Mouse (Mus musculus) limb, embryonic 14.5 days (tissue): Measurements from ENCODE around the gene Slc35f1. TPM values are rescaled to one million over a fixed set of nuclear protein-coding genes. Genes with fewer than 3 reads are reported as not detected.

Source experiments
- ATAC-seq: fragments of 200-750 bp; cut with Nextera tagmentation; 2 replicates; pipeline ENCODE4 v1.8.0; 2017; ENCODE audit warnings: low read depth, moderate number of reproducible peaks, moderate TSS enrichment; ENCODE audit not compliant: low FRiP score
- DNase-seq: peaks from one replicate; pipeline ENCODE4 v3.0.0-alpha.2; 2015; ENCODE audit warnings: low spot score
- H3K27ac ChIP-seq: fragments of 300-500 bp; sonication (generic); replicated peaks from 2 replicates; pipeline ENCODE4 v1.5.1; 2014; ENCODE audit warnings: low read depth, mild to moderate bottlenecking, low read length, moderate library complexity, mixed read lengths
- H3K27me3 ChIP-seq: fragments of 300-500 bp; sonication (generic); 2 replicates; pipeline ENCODE4 v1.6.1; 2014; ENCODE audit warnings: low read length, mixed read lengths; ENCODE audit not compliant: control insufficient read depth, insufficient read depth
- H3K36me3 ChIP-seq: fragments of 300-500 bp; sonication (generic); 2 replicates; pipeline ENCODE4 v1.6.1; 2014; ENCODE audit warnings: mild to moderate bottlenecking, low read length, moderate library complexity, mixed read lengths; ENCODE audit not compliant: control insufficient read depth, insufficient read depth
- H3K4me1 ChIP-seq: fragments of 300-500 bp; sonication (generic); 2 replicates; pipeline ENCODE4 v1.6.1; 2014; ENCODE audit warnings: antibody characterized with exemption, low read length, mixed read lengths; ENCODE audit not compliant: control insufficient read depth, insufficient read depth
- H3K4me2 ChIP-seq: fragments of 300-500 bp; sonication (generic); replicated peaks from 2 replicates; pipeline ENCODE4 v1.6.1; 2014; ENCODE audit warnings: low read depth, mild to moderate bottlenecking, low read length, moderate library complexity; ENCODE audit not compliant: severe bottlenecking
- H3K4me3 ChIP-seq: fragments of 300-500 bp; sonication (generic); replicated peaks from 2 replicates; pipeline ENCODE4 v1.5.1; 2014; ENCODE audit warnings: low read length
- H3K9ac ChIP-seq: fragments of 300-500 bp; sonication (generic); 2 replicates; pipeline ENCODE4 v1.6.1; 2014; ENCODE audit warnings: mild to moderate bottlenecking, low read depth, low read length, moderate library complexity; ENCODE audit not compliant: severe bottlenecking
- H3K9me3 ChIP-seq: fragments of 300-500 bp; sonication (generic); 2 replicates; pipeline ENCODE4 v1.6.1; 2016; ENCODE audit warnings: low read length; ENCODE audit not compliant: control insufficient read depth
- POLR2A ChIP-seq: fragments of 200-500 bp; IDR thresholded peaks from 2 replicates; pipeline ENCODE4 v1.8.0; 2012; ENCODE audit warnings: inconsistent platforms, mild to moderate bottlenecking, moderate library complexity, borderline replicate concordance; ENCODE audit not compliant: insufficient read depth, insufficient read length; ENCODE audit errors: extremely low read depth
- WGBS: fragments of 180-500 bp; shearing (Covaris S2); extraction: QIAGEN DNeasy Blood & Tissue Kit; methylation state at CpG from one replicate; pipeline ENCODE4 v1.1.7; 2014; 5-methylcytosine and 5-hydroxymethylcytosine counted together
- polyA plus RNA-seq, 2 experiments: library from polyadenylated mRNA; depleted of rRNA in 1 of 2; stranded (reverse) in 1 of 2; unstranded in 1 of 2; fragments of >200 nt; fragmentation: Nextera tagmentation in 1 of 2; extraction: Ambion mirVana in 1 of 2; gene quantifications; 2 replicates each; pipeline versions ENCODE4 v1.2.1 to v1.2.3; 2012 to 2014

Slc35f1 gene
- polyA plus RNA-seq, 2 experiments: 4.8 to 6.4 TPM

DNA sequence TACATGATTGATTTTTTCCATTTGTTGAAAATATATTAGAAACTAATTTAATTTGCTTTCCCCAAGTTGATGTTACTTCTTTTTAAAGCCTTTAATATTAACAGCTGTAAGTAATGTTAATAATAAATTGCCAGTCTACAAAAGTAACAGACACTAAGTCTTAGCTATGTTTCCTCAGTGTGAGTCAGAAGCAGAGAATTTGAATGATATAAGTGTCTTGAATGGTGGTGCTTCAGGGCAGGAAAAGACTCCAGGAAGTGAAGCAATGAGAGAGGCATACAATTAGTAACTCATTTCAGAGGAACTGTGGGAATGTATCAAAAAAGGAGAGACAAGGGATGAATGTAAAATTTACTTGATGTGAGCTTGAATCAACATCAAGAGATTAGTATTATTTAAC is 244.3 kb downstream of the Slc35f1 start:
- ATAC-seq (no peak), DNase-seq (no peak)
- H3K4me3 ChIP-seq: no peak overlapping the region
- no peak for TF ChIP-seq POLR2A
- H3K36me3 ChIP-seq: no peaks in the 10 kb centered on the region
- H3K27me3 ChIP-seq: no peaks in the 10 kb centered on the region
- H3K4me1 ChIP-seq: no peaks in the 10 kb centered on the region
- H3K9ac ChIP-seq: no peak overlapping the region
- no peak overlapping the region for H3K27ac ChIP-seq
- H3K4me2 ChIP-seq: no peak overlapping the region
- H3K9me3 ChIP-seq: no peaks in the 10 kb centered on the region

DNA sequence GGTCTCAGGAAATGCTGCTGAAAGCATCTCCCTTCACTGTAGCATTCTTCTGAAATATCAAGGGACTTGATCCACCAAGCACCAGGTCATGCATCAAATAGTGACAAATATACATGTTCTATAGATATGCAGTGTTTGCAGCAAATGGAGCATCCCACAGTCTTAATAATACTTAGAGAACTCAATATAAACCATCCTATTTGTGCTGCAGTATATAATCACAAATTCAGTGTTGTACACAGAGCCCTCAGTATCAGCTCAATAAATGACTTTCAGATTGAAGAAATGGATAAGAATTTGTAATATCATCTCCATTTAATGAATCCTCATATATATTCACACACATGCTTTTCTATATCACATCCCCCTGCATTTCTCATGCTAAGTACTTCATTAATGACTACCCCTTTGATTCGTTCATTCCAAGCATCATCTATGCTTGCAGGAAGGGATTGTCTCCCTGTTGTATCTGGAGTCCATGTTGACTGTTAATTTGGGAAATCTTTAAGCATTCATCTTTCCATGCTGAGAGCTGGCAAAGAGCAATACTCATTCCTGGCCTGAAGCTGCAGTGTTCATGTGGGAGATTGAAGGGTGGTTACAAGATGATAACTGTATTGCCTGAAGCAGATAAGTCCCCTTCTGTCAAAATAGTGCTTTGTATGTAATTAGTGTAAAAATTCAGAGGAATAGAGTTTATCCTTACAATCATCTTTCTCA is 249.9 kb downstream of the Slc35f1 start:
- Histone ChIP-seq H3K27ac (no peak overlapping the region), H3K27me3 (no peaks in the 10 kb centered on the region), H3K9ac (no peak overlapping the region), H3K36me3 (no peaks in the 10 kb centered on the region), H3K4me3 (no peak overlapping the region), H3K4me2 (no peak overlapping the region), H3K9me3 (no peaks in the 10 kb centered on the region), H3K4me1 (no peaks in the 10 kb centered on the region)
- ATAC-seq (no peak), DNase-seq (no peak)
- 88% methylated on average over 1 of the region's 1 CpGs for WGBS
- no peak for TF ChIP-seq POLR2A

DNA sequence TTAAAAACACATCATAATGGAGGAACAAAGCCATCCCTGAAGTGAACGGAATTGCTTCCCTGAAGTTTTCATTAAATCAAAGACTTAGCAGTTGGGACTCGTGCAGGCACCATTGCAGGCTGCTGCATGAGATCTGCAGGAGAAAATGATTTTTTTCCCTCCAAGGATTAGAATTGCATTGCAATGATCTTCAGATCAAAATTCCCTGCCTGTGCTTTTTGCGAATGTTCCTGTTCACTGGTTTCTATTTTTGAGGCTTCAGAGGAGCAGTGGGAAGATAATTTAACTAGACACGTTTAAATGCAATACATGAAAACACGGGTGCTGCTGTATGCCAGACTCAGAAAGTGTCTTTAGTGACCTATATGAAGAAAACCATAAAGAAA is 250.5 kb downstream of the Slc35f1 start:
- Histone ChIP-seq H3K4me1 (no peaks in the 10 kb centered on the region), H3K36me3 (no peaks in the 10 kb centered on the region), H3K27me3 (no peaks in the 10 kb centered on the region), H3K9me3 (no peaks in the 10 kb centered on the region), H3K4me2 (no peak overlapping the region), H3K4me3 (no peak overlapping the region), H3K27ac (no peak overlapping the region), H3K9ac (no peak overlapping the region)
- no peak for TF ChIP-seq POLR2A
- ATAC-seq (no peak), DNase-seq (no peak)
- 71% methylated on average over 5 of the region's 5 CpGs for WGBS

GRCm38 (mm10) chr10:52952581-52952980 is 262.2 kb downstream of the Slc35f1 start:
- 80% methylated on average over 3 of the region's 3 CpGs for WGBS
- Histone ChIP-seq H3K4me2 (no peak overlapping the region), H3K27me3 (no peaks in the 10 kb centered on the region), H3K9ac (no peak overlapping the region), H3K4me3 (no peak overlapping the region), H3K27ac (no peak overlapping the region), H3K36me3 (no peaks in the 10 kb centered on the region), H3K4me1 (no peaks in the 10 kb centered on the region), H3K9me3 (no peaks in the 10 kb centered on the region)
- DNase-seq: no peak
- no peak for TF ChIP-seq POLR2A
- no peak for ATAC-seq

DNA sequence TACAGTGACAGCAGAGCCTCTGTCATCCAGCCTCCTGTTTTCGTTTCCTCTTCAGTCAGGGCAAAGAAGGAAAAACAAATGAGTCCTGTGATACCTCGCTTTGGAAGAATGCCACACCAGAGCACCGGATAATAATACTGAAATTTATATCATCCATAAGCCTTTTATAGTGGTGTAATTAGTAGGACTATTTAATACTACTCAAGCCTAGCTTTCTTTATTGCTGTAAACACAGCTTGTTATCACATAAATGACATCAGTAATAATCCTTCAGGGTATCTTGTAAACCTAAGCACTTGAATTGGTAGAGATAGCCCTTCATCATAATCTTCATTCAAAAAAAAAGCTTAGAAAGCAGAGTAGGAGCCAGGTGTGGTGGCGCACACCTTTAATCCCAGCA is 266.4 kb downstream of the Slc35f1 start:
- Histone ChIP-seq H3K9me3 (no peaks in the 10 kb centered on the region), H3K27me3 (no peaks in the 10 kb centered on the region), H3K27ac (no peak overlapping the region), H3K4me2 (no peak overlapping the region), H3K4me1 (no peaks in the 10 kb centered on the region), H3K36me3 (no peaks in the 10 kb centered on the region), H3K9ac (no peak overlapping the region), H3K4me3 (no peak overlapping the region)
- DNase-seq (no peak), ATAC-seq (no peak)
- 47% methylated on average over 4 of the region's 4 CpGs for WGBS
- TF ChIP-seq POLR2A: no peak

- Histone ChIP-seq H3K4me2 (no peak overlapping the region), H3K9ac (no peak overlapping the region), H3K27ac (no peak overlapping the region), H3K36me3 (no peaks in the 10 kb centered on the region), H3K27me3 (no peaks in the 10 kb centered on the region), H3K4me3 (no peak overlapping the region), H3K4me1 (no peaks in the 10 kb centered on the region), H3K9me3 (no peaks in the 10 kb centered on the region)
- DNase-seq (no peak), ATAC-seq (no peak)
- 79% methylated on average over 1 of the region's 1 CpGs for WGBS
- no peak for TF ChIP-seq POLR2A
These were observed 288.9 kb downstream of the Slc35f1 start for GRCm38 (mm10) chr10:52979251-52979650.
